Mouse (Mus musculus) adrenal gland (tissue): ENCODE results near the gene Pgghg.

Experiments used
- intact Hi-C: fragments of 180-260 bp; cut with DNase I; formaldehyde crosslinking; loops from one replicate; pipeline ENCODE4 v1.15.1; 2025

The Pgghg gene

DNA sequence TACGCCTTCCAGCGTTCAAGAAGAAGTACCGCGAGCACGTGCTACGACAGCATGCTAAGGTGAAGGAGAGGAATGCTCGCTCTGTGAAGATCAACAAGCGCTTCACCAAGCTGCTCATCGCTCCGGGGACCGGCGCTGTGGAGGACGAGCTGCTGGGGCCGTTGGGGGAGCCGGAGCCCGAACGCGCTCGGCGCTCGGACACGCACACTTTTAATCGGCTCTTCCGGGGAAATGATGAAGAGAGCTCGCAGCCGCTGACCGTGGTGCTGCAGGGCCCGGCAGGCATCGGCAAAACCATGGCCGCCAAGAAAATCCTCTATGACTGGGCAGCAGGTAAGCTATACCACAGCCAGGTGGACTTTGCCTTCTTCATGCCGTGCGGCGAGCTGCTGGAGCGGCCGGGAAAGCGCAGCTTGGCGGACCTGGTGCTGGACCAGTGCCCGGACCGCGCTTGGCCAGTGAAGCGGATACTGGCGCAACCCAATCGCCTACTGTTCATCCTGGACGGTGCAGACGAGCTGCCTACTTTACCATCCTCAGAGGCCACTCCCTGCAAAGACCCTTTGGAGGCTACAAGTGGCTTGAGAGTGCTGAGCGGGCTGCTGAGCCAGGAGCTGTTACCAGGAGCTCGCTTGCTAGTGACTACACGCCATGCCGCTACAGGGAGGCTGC, 18.7 kb upstream of the Pgghg start:
- intact Hi-C loops = no loop called here

DNA sequence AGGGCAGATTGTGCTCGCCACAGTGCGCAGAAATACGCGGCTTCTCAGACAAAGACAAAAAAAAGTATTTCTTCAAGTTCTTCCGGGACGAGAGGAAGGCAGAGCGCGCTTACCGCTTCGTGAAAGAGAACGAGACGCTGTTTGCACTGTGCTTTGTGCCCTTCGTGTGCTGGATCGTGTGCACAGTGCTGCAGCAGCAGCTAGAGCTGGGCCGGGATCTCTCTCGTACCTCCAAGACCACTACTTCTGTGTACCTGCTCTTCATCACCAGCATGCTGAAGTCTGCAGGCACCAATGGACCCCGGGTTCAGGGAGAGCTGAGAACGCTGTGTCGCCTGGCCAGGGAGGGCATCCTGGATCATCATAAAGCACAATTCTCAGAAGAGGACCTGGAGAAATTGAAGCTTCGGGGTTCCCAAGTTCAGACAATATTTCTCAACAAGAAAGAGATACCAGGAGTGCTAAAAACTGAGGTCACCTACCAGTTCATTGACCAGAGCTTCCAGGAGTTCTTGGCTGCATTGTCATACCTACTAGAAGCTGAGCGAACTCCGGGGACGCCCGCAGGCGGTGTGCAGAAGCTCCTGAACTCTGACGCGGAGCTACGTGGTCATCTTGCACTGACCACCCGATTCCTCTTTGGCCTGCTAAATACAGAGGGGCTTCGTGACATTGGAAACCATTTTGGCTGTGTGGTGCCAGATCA, 18.0 kb upstream of the Pgghg start:
- intact Hi-C loops = no loop called here

DNA sequence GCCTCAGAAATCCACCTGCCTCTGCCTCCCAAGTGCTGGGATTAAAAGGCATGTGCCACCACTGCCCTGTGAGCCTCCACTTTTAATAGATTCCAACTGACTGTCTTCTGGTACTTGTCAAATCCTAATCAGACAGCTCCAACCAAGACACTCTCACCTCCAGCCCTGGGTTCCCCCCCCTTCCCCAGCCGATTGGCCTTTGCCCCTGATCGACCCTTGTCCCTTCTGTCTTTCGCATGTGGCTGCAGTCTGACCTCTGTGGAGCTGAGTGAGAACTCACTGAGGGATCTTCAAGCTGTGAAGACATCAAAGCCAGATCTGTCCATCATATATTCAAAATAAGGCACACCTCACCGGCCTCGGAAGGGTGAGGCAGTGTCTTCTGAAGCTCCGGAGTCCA, 14.0 kb upstream of the Pgghg start:
- intact Hi-C loops = no loop called here

DNA sequence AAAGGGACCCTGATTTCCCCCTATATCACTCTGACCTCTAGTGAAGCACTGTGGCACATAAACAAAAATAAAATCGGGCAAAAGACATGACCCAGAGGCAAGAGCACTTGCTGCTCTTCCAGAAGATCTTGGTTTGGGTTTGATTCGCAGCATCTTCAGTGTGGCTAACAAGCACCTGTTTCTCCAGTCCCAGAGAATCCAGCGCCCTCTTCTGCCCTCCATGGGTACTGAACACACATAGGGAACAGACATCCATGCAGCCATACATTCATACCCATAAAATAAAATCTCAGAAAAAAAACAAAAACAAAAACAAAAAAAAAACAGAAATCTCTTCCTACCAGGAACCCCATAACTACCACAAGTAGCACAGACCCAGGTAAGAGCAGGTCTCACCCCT, 2.8 kb upstream of the Pgghg start:
- intact Hi-C loops = no loop called here

DNA sequence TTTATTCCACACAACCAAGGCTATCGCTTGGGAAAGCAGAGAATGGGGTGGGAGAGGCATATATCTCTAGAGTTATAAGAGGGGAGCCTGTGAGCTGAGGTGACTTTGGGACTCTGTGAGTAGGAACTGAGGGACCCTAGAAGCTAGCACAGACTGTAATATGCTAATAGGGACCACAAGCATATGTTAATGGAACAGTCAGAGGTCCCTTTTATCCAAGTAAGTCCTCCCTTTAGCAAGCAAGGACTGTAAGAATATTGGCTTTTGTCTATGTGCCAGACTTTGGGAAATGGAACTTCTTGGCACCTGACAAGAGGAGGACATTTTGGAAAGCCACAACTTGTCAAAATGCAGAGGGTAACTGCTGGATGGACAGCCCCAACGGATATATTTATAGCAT, 2.3 kb upstream of the Pgghg start:
- intact Hi-C loops = no loop called here

DNA sequence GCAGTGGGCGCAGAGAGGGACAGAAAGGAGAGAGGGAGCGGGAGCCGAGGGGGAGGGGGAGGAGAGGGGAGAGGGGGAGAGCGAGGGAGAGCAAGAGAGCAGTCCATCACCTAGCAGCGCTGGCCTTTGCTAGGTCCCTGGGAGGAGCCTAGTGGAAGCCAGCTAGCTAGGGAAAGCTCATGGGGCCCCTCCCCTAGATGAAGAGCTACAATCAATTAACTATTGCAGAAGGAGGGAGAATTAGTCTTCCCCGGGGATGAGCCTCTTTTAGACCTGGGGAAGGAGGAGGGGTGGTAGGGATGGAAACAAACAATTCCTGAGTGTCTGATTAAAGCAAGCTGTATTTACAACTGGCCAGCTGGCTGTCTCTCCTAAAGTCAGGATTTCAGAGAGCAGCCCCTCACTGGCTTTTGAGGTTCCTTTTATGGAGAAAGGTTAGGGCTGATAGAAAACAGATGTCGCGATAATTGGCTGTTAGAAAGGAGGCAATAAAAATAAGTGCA, 1.5 kb upstream of the Pgghg start:
- intact Hi-C loops = loop anchor here (5.0 to 10.0 kb wide), 2 partner anchors 32 to 225 kb away; no protein-coding TSS in a partner anchor

DNA sequence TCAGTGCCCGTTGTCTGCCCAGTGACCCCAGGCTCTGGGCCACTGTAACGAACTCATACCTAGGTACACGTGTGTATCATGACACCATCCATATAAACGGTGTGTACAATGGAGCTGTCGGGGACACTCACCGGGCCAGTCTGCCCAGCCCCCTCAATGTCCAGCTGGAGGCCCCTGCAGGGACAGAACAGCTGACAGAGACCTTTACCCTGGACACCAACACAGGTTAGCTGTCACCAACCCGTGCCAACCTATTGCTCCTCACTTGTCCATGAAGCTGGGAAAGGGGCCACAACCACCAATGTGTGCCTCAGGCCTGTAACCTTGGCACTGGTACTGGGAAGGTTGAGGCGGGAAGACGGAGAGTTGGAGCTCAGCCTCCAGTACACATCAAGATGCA, 1.1 kb downstream of the Pgghg start:
- intact Hi-C loops = loop anchor here (5.0 to 10.0 kb wide), 2 partner anchors 35 to 222 kb away; no protein-coding TSS in a partner anchor

DNA sequence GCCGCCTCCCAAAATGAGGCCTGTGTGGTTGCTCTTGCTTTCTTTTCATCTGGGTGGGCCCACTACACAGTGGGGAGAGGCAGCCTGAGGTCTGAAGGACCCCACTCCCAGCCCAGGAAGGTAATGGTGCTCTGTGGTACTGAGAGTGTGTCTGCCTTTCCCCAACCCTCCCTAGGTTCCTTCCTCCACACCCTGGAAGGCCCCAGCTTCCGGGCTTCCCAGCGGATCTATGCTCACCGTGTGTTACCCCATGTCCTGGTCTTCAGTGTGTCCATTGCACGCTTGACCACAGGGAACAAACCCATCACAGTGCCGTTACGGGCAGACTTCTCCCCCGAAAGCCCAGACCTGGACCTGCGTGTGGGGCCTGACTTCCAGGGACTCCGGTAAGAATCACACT, 1.6 kb downstream of the Pgghg start:
- intact Hi-C loops = loop anchor here (5.0 to 10.0 kb wide), 2 partner anchors 36 to 222 kb away; no protein-coding TSS in a partner anchor

DNA sequence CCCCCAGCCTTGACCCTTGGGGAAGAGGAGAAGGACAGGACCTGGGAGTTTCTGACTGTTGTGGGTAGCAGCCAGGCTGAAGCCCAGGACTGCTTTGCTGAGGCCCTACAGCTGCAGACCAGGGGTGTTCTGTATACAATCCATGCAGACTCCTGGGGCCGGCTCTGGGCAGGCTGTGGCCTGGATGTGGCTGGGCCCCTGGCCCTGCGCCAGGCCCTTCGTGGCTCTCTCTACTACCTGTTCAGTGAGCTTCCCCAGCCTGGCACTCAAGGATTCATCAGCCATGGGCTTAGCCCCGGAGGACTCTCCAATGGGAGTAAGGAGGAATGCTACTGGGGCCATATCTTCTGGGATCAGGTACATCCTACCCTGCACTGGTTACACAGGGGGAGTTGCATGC, 2.2 kb downstream of the Pgghg start:
- intact Hi-C loops = loop anchor here (5.0 to 10.0 kb wide), 2 partner anchors 36 to 221 kb away; no protein-coding TSS in a partner anchor

DNA sequence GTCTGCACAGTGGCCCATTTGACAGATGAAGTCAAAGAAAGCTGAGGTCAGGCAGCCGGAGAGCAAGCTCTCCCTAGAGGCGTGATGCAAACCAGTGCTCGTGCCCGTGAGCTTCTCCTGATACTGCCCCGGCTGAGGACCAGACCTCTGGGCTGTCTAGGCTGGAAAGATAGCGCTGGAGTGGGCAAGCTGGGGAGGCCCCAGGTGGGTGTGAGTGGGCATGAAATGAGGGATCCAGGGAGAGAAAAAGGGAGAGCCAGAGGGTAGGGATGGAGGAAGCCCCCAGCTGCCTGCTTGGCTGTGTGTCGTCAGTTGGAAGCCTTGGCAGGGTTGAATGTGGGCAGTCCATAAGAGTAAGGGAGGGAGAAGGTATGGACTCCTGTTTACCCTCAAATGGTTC, 3.0 kb downstream of the Pgghg start:
- intact Hi-C loops = loop anchor here (5.0 to 10.0 kb wide), 2 partner anchors 37 to 221 kb away; no protein-coding TSS in a partner anchor

DNA sequence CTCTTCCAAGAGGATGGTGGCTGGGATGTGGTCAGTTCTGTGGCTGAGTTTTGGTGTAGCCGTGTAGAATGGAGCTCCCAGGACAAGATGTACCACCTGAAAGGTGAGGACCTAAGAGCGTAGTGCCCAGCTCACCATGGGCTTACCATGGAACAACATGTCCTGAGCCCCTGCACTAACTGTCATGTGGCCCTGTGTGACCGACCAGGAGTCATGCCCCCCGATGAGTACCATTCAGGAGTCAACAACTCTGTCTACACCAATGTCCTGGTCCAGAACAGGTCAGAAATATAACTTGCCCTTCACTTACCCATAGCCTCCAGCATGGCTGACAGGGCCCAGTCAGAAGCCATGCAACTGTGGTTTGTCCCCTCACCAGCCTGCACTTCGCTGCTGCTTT, 4.1 kb downstream of the Pgghg start:
- intact Hi-C loops = loop anchor here (10.0 kb wide), 1 partner anchor 220 kb away; no protein-coding TSS in a partner anchor

DNA sequence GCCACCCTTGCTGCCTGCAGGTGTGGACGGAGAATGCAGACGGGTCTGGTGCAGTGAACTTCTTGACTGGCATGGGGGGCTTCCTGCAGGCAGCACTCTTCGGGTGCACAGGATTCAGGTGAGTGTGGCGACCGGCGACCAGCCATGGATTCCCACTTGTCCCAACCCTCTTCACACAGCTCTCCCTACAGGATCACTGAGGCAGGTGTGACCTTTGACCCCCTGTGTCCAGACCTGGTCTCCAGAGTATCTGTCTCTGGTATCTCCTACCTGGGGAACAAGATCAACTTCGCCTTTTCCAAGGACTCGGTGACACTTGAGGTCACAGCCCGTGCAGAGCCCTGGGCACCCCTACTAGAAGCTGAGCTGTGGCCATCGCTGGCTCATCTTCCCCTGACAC, 5.1 kb downstream of the Pgghg start:
- intact Hi-C loops = loop anchor here (10.0 kb wide), 1 partner anchor 218 kb away; no protein-coding TSS in a partner anchor

DNA sequence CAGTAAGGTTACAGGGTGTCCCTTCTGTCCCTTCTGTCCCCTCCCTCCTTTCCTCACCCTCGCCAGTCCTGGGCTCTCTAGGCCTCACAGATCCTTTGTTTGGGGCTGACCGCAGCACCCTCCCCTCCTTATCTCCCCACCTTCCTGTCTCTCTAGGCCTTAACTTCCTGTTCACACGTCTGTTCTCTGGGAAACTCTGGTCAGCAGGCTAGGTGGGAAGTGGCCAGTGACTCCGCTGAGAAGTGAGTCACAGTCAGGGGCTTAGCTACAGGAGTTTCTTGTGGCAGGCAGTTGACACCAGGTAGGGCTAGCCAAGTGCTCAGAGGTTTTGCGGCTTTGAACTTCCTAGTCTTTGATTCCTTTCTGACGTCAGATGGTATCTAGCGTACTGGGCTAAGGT, 5.8 kb downstream of the Pgghg start:
- intact Hi-C loops = loop anchor here (10.0 kb wide), 1 partner anchor 218 kb away; no protein-coding TSS in a partner anchor

DNA sequence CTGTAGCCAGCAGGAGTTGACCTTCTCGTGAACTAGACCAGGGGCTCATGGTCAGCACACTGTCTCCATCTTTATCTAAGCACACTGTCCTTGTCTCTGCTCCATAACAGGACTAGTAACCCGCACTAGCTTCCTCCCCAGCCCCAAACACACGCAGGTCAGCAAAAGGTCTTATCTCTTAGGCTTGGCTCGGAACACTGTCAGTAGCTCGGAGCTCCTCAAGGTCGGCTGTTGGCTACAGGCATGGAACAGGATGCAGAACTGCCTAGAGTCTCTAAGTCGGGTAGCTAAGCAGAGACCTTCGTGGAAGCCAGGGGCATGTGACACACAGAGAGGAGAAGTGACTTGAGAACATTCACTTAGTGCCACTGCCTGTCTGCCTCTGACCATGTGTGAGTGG, 7.0 kb downstream of the Pgghg start:
- intact Hi-C loops = loop anchor here (10.0 kb wide), 1 partner anchor 217 kb away; no protein-coding TSS in a partner anchor

DNA sequence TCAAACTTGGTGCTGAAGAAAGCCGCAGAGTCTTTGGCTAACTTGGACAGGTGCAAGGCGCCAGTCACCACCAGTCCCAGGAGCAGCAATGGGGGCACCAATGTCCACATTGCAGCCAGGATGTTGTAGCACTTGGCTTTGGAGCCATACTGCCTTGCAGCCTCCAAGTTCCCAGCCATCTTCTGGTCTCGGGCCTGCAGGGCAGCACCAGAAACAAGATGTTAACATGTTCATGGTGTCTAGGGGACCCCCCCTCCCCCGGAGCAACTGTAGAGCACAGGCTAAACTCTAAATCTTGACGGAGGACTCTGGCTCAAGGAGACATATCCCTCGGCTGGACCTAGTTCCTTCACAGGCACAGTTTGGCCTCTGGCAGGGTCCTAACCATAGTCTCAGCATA, 8.1 kb downstream of the Pgghg start:
- intact Hi-C loops = loop anchor here (10.0 kb wide), 1 partner anchor 216 kb away; no protein-coding TSS in a partner anchor

DNA sequence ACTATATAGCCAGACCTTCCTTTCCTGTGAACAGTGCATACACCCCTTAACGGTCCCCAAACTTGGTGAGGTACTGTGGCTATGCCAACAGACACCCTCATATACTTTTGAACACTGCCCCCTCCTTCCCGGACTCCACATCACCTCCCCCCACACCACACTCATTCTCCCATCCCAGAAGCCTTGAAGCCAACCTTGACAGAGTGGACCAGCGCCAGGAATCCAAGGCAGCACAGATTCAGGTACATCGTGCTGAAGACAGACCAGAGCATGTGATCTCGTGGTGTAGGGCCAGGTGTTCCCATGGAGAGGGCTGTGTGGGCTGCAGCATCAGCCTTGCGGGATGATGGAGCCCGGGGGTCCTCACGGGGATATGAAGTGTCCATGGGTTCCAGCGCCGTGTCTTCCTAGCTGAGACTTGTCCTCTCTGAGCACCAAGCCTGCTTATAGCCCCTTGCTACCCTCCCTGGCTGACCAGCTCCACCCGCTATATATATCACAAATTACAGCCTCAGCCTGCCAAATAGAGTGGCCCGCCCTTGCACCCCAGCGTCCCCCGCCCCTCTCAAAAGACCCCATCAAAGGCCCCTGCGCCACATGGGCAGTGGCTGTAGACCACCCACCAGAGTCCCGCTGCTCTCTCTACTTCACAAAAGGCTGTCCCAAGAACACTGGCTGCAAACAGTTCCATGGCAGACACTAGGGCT, 8.8 kb downstream of the Pgghg start, which contains the start of gene Ifitm5:
TSS of gene Ifitm5 (minus strand) at position 468 of the 707 bp plus-strand sequence.
- intact Hi-C loops = loop anchor here (10.0 kb wide), 1 partner anchor 215 kb away; no protein-coding TSS in a partner anchor

DNA sequence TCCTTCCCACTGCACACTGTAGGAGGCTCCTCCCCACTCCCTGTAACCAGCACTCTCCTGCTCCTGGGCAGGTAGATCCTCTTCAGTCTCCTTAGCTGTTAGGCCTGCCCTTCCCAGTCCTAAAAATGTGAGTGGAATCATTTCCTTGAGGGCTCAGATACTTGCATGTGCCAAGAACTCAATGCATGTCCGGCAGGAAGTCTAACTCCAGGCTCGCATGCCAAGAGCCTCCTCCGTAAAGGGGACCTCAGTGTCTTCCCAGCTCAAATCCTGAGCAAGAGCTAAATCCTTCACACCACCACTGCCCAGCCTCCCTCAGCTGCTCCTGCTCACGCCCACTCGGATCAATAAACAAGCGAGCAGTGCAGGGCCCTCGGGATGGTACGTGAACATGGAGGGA, 9.9 kb downstream of the Pgghg start:
- intact Hi-C loops = no loop called here

DNA sequence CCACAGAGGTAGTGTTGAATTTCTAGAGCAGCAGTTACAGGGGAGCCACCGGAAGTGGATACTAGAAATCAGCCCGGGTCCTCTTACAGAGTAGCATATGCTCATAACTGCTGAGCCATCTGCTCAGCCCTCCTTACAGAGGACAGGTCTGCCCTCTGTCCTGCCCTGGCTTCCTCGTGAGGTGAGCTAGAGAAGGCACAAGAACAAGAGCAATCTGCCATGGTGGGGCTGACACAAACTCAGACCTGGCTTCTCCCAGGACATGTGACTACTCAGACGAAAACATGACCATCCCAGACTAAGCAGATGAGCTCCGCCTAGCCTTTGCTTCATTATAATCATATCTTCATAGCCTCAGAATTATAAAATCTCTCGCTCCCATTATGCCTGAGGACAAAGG, 10.6 kb downstream of the Pgghg start:
- intact Hi-C loops = no loop called here

DNA sequence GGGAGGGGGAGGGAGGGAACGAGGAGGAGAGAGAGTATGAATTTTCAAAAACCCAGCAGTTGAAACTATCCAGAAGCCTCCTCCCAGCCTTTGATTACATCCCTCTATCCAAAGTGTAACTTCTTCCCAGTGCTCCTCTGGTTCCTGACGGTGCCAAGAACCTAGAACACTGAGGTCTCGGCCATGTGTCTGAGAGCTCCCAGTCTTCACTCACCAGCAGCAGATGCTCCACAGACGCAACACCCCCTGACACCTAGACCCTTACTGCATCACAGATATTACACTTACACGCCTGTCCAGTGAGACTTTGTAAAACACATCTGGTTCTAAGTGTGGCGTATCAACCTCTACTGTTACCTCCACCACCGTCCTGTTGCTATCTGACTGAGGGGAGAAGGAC, 11.2 kb downstream of the Pgghg start:
- intact Hi-C loops = no loop called here

DNA sequence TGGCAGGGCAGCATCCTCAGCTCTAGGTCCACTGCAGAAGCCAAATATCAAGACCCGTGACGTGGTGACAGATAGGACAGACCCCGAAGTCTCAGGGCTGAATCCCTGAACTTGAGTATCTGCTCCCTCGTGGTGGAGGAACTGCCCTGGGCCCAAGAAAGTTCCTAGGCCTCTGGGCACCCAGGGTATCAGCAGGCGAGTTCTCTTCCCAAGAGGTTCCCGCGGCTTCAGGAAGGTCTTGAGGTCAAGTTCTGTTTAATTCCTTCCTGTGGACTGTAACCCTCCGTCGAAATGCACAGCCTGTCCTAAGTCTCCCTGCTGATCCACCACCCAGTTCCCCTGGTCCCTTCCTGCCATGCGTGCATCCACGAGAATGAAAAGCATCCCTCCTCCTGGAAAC, 11.9 kb downstream of the Pgghg start:
- intact Hi-C loops = no loop called here
